Mouse (Mus musculus) heart, adult 2 months (tissue): ENCODE measurements around the gene Cbr1. TPM values are rescaled to one million over a fixed set of nuclear protein-coding genes. Genes with fewer than 3 reads are reported as not detected.

ENCODE experiments used
- DNase-seq, 2 experiments: peaks; one replicate each; pipeline ENCODE4 v3.0.0; 2021
- H3K27ac ChIP-seq: fragments of 200-600 bp; 2 replicates; pipeline ENCODE4 v1.8.1; 2022
- H3K27me3 ChIP-seq: fragments of 200-500 bp; 2 replicates; pipeline ENCODE4 v1.6.1; 2012; ENCODE audit warnings: mild to moderate bottlenecking, low read length, inconsistent platforms, mixed read lengths; ENCODE audit not compliant: control insufficient read depth, insufficient read depth
- H3K36me3 ChIP-seq: fragments of 200-500 bp; 2 replicates; pipeline ENCODE4 v1.6.1; 2012; ENCODE audit warnings: low read length, inconsistent platforms; ENCODE audit not compliant: control insufficient read depth, insufficient read depth
- H3K4me1 ChIP-seq: fragments of 200-500 bp; 2 replicates; pipeline ENCODE4 v1.6.1; 2011; ENCODE audit warnings: low read length; ENCODE audit not compliant: control insufficient read depth, insufficient read depth
- H3K4me3 ChIP-seq: fragments of 200-600 bp; 2 replicates; pipeline ENCODE4 v1.8.1; 2022
- H3K79me2 ChIP-seq: fragments of 200-500 bp; replicated peaks from 2 replicates; pipeline ENCODE4 v1.6.1; 2012; ENCODE audit warnings: mild to moderate bottlenecking, inconsistent platforms, low read length, moderate library complexity, mixed read lengths; ENCODE audit not compliant: control insufficient read depth, insufficient read depth
- H3K9ac ChIP-seq: fragments of 200-500 bp; 2 replicates; pipeline ENCODE4 v1.6.1; 2012; ENCODE audit warnings: low read depth, mild to moderate bottlenecking, control low read depth, inconsistent platforms, low read length, mixed read lengths
- CTCF ChIP-seq: fragments of 200-600 bp; IDR thresholded peaks from 2 replicates; pipeline ENCODE4 v1.8.1; 2022; ENCODE audit warnings: antibody characterized with exemption, mild to moderate bottlenecking, moderate library complexity
- EP300 ChIP-seq: fragments of 200-500 bp; IDR thresholded peaks from 2 replicates; pipeline ENCODE4 v1.6.1; 2011; ENCODE audit warnings: low read depth, low read length, control low read depth; ENCODE audit not compliant: insufficient read depth
- POLR2A ChIP-seq: fragments of 200-500 bp; IDR thresholded peaks from 2 replicates; pipeline ENCODE4 v1.6.1; 2011; ENCODE audit warnings: mild to moderate bottlenecking, low read depth, low read length, control low read depth; ENCODE audit not compliant: insufficient read depth
- WGBS: fragments of 180-500 bp; shearing (Covaris S2); methylation state at CpG from one replicate; pipeline ENCODE4 v1.1.7; 2018; 5-methylcytosine and 5-hydroxymethylcytosine counted together
- intact Hi-C: fragments of 180-260 bp; cut with DNase I; formaldehyde crosslinking; loops from one replicate; pipeline ENCODE4 v1.15.1; 2025
- polyA plus RNA-seq: library from polyadenylated mRNA; depleted of rRNA; stranded (reverse); fragments of >200 nt; gene quantifications from 2 replicates; pipeline ENCODE4 v1.2.3, GENCODE M21; 2012
- total RNA-seq, 2 experiments: library from RNA; stranded (reverse); gene quantifications; 2 replicates each; pipeline ENCODE4 v1.2.3; 2021

Cbr1 gene
- total and polyA plus RNA-seq, 3 experiments = 28.3 to 45.5 (median 32.0) TPM

- Histone ChIP-seq H3K36me3 (no peaks in the 10 kb centered on the region), H3K79me2 (no peaks in the 10 kb centered on the region), H3K9ac (no peak overlapping the region), H3K27me3 (no peaks in the 10 kb centered on the region), H3K27ac (no peak overlapping the region), H3K4me3 (no peak overlapping the region), H3K4me1 (no peaks in the 10 kb centered on the region)
- intact Hi-C loops = no loop called here
- no peak for DNase-seq
- 79% methylated on average over 8 of the region's 8 CpGs for WGBS
- no peak for TF ChIP-seq POLR2A
- no peak for TF ChIP-seq CTCF
- TF ChIP-seq EP300 = no peak
Observed at GRCm38 (mm10) chr16:93586382-93586781, 19.3 kb upstream of the Cbr1 start.

- no peak for TF ChIP-seq EP300
- TF ChIP-seq CTCF = no peak
- TF ChIP-seq POLR2A = no peak
- Histone ChIP-seq H3K9ac (no peak overlapping the region), H3K4me3 (no peak overlapping the region), H3K79me2 (no peaks in the 10 kb centered on the region), H3K36me3 (no peaks in the 10 kb centered on the region), H3K4me1 (no peaks in the 10 kb centered on the region), H3K27ac (no peak overlapping the region), H3K27me3 (no peaks in the 10 kb centered on the region)
- no peak for DNase-seq
- WGBS = 61% methylated on average over 4 of the region's 4 CpGs
- intact Hi-C loops = no loop called here
Observed at GRCm38 (mm10) chr16:93588281-93588680, 17.4 kb upstream of the Cbr1 start.

- no peak for TF ChIP-seq POLR2A
- TF ChIP-seq EP300 = no peak
- TF ChIP-seq CTCF = no peak
- H3K27ac ChIP-seq = no peak overlapping the region
Observed at GRCm38 (mm10) chr16:93590915-93591314, 14.7 kb upstream of the Cbr1 start.

GRCm38 (mm10) chr16:93591450-93592430 is 13.9 kb upstream of the Cbr1 start:
- WGBS = 93% methylated on average over 20 of the region's 20 CpGs
- Histone ChIP-seq H3K4me3 (no peak overlapping the region), H3K27ac (no peak overlapping the region), H3K27me3 (no peaks in the 10 kb centered on the region), H3K79me2 (no peaks in the 10 kb centered on the region), H3K4me1 (no peaks in the 10 kb centered on the region), H3K36me3 (no peaks in the 10 kb centered on the region), H3K9ac (no peak overlapping the region)
- DNase-seq = no peak
- intact Hi-C loops = no loop called here
- TF ChIP-seq CTCF (no peak), EP300 (no peak), POLR2A (no peak)

More at GRCm38 (mm10) chr16:93590915-93591314, 14.7 kb upstream of the Cbr1 start:
- Histone ChIP-seq H3K27me3 (no peaks in the 10 kb centered on the region), H3K4me1 (no peaks in the 10 kb centered on the region), H3K4me3 (no peak overlapping the region), H3K36me3 (no peaks in the 10 kb centered on the region), H3K9ac (no peak overlapping the region), H3K79me2 (no peaks in the 10 kb centered on the region)
- WGBS = 94% methylated on average over 15 of the region's 15 CpGs
- DNase-seq = no peak
- intact Hi-C loops = no loop called here

GRCm38 (mm10) chr16:93592711-93593110 is 12.9 kb upstream of the Cbr1 start:
- WGBS = 95% methylated on average over 3 of the region's 3 CpGs
- no peaks in the 10 kb centered on the region for H3K79me2 ChIP-seq
- no peak overlapping the region for H3K27ac ChIP-seq
- no peak overlapping the region for H3K4me3 ChIP-seq
- H3K36me3 ChIP-seq = no peaks in the 10 kb centered on the region
- no peak overlapping the region for H3K9ac ChIP-seq
- intact Hi-C loops = no loop called here
- H3K4me1 ChIP-seq = no peaks in the 10 kb centered on the region
- no peak for DNase-seq
- no peaks in the 10 kb centered on the region for H3K27me3 ChIP-seq
- no peak for TF ChIP-seq EP300

- Histone ChIP-seq H3K9ac (no peak overlapping the region), H3K79me2 (no peaks in the 10 kb centered on the region), H3K36me3 (no peaks in the 10 kb centered on the region), H3K4me1 (no peaks in the 10 kb centered on the region), H3K4me3 (no peak overlapping the region), H3K27me3 (no peaks in the 10 kb centered on the region), H3K27ac (no peak overlapping the region)
- WGBS = 92% methylated on average over 8 of the region's 8 CpGs
- intact Hi-C loops = no loop called here
- TF ChIP-seq EP300 = no peak
- no peak for TF ChIP-seq CTCF
- no peak for TF ChIP-seq POLR2A
- DNase-seq = no peak
Observed at GRCm38 (mm10) chr16:93593406-93593805, 12.2 kb upstream of the Cbr1 start.
